Mouse (Mus musculus) neutrophil, adult 59 days (primary cell): ENCODE data around the gene Folh1. TPM values are rescaled to one million over a fixed set of nuclear protein-coding genes. Genes with fewer than 3 reads are reported as not detected.

Source experiments
- total RNA-seq, 2 experiments: library from RNA; stranded (reverse); gene quantifications; 1 replicate in 1 of 2; 2 replicates in 1 of 2; pipeline ENCODE4 v1.2.4; 2023

The Folh1 gene
- total RNA-seq: not detected

GRCm38 (mm10) chr7:86775617-86776325 lies at the start of gene Folh1:
Gene Folh1, minus strand, starts transcription at chr7:86775943.

GRCm38 (mm10) chr7:86794727-86795126 lies 19.0 kb upstream of the Folh1 start, which contains the start of gene Vmn2r77:
Gene Vmn2r77, plus strand, starts transcription at chr7:86795027.

GRCm38 (mm10) chr7:86688030-86688429 lies 87.7 kb downstream of the Folh1 start, which contains the start of gene Olfr292:
Gene Olfr292, plus strand, starts transcription at chr7:86688330.

Other genes starting within 250 kb of the Folh1 start
- gene Olfr295, start 192.1 kb downstream of the Folh1 start, total RNA-seq: not detected
- gene Olfr294, start 159.3 kb downstream of the Folh1 start, total RNA-seq: not detected
- gene Olfr293, start 126.9 kb downstream of the Folh1 start, total RNA-seq: not detected
- not detected for gene Olfr292, start 87.6 kb downstream of the Folh1 start, total RNA-seq
- gene Vmn2r77, start 19.1 kb upstream of the Folh1 start, total RNA-seq: not detected
- gene Vmn2r78, start 139.2 kb upstream of the Folh1 start, total RNA-seq: not detected
- gene Vmn2r79, start 220.2 kb upstream of the Folh1 start, total RNA-seq: not detected